ENCODE assay signal across 9 mouse cellular contexts in the genomic region with DNA sequence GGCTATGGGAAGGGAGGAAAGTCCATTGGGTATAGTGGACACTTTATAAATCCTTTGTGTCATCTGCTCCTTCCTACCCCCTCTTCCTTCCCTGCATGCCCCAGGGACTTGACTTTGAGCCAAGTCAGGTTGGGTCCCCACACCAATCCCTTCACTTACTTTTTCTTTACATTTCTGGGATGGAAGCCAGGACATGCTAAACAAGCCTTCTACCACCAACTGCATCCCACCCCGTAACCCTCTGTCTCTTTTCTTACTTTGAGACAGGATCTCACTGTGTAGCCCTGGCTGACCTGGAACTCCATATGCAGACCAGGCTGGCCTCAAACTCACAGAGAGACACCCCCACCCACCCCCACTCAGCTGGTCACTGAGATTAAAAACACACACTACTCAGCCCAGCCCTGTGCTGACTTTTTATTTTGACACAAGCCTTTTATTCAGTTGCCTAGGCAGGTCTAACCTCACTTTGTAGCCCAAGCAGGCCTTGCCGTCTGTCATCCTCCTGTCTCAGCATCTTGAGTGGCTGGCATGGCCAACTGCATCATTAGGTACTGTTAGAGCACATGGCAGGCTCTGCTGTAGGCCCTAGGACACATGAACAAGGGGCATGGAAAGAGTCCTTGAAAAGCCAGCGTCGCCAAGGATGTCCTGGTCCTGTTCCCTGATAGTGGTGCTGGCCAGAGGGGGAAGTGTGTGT. TPM values are rescaled to one million over a fixed set of nuclear protein-coding genes. Genes with fewer than 3 reads are reported as not detected.
DNase-seq lines count a peak whose midpoint lies in the region; ATAC-seq and TF ChIP-seq lines count a peak whose summit lies in the region.
"Had no signal": no experiment of that assay in that cellular context is flagged by ENCODE, and none has a peak within 500 bp of the region (broad histone marks: within the 10 kb centered on the region; RNA-seq: fewer than 3 reads in every experiment).

No protein-coding gene starts in this region.

- H3K36me3 ChIP-seq in heart, embryonic 11.5 days (ENCODE audit: control insufficient read depth, insufficient read depth, low read length): no peaks in the 10 kb centered on the region
- no peaks in the 10 kb centered on the region for H3K36me3 ChIP-seq in lung, embryonic 14.5 days (ENCODE audit: insufficient read depth)
- H3K36me3 ChIP-seq in hindbrain, embryonic 16.5 days (ENCODE audit: control insufficient read depth, insufficient read depth, low read length): no peaks in the 10 kb centered on the region
- H3K36me3 ChIP-seq in neural tube, embryonic 15.5 days: no peaks in the 10 kb centered on the region
- H3K36me3 ChIP-seq: midbrain, embryonic 12.5 days had no signal

- no peak for DNase-seq in heart, adult 18-20 months
- DNase-seq in lung, embryonic 14.5 days: peak; percentile 72
- no peak for DNase-seq in lung, postnatal 25 days (ENCODE audit: low spot score)
- DNase-seq in embryo, embryonic 10.5 days (ENCODE audit: low spot score): no peak
- no peak for DNase-seq in layer of hippocampus, adult 9-10 months (ENCODE audit: low spot score)

- H3K9me3 ChIP-seq in heart, embryonic 11.5 days (replicated peaks; ENCODE audit: control insufficient read depth, low read length): no peaks in the 10 kb centered on the region
- no peaks in the 10 kb centered on the region for H3K9me3 ChIP-seq in lung, embryonic 14.5 days (ENCODE audit: low read depth, low read length)
- no peaks in the 10 kb centered on the region for H3K9me3 ChIP-seq in hindbrain, embryonic 16.5 days (ENCODE audit: control insufficient read depth, low read length)
- H3K9me3 ChIP-seq in neural tube, embryonic 15.5 days (replicated peaks): no peaks in the 10 kb centered on the region
- H3K9me3 ChIP-seq: midbrain, embryonic 12.5 days had no signal

- H3K4me3 ChIP-seq in heart, embryonic 11.5 days (ENCODE audit: low read depth, low read length): no peak overlapping the region
- H3K4me3 ChIP-seq in lung, embryonic 14.5 days (ENCODE audit: low read depth, low read length): no peak overlapping the region
- no peak overlapping the region for H3K4me3 ChIP-seq in hindbrain, embryonic 16.5 days (ENCODE audit: low read length)
- H3K4me3 ChIP-seq in neural tube, embryonic 15.5 days (replicated peaks): no peak overlapping the region
- H3K4me3 ChIP-seq: midbrain, embryonic 12.5 days had no signal

- peak overlapping the region; percentile 74 for H3K27ac ChIP-seq in heart, embryonic 11.5 days (ENCODE audit: low read depth, low read length)
- H3K27ac ChIP-seq in lung, embryonic 14.5 days (ENCODE audit: low read depth): peak overlapping the region; percentile 89
- no peak overlapping the region for H3K27ac ChIP-seq in hindbrain, embryonic 16.5 days (ENCODE audit: low read depth, low read length)
- H3K27ac ChIP-seq in neural tube, embryonic 15.5 days (replicated peaks): peak overlapping the region; percentile 54
- H3K27ac ChIP-seq: midbrain, embryonic 12.5 days had no signal

- ATAC-seq in heart, embryonic 11.5 days (replicated peaks; ENCODE audit: insufficient number of reproducible peaks, low FRiP score, low TSS enrichment): no peak
- ATAC-seq in lung, embryonic 14.5 days (ENCODE audit: insufficient read depth): no peak
- peak; percentile 17 for ATAC-seq in hindbrain, embryonic 16.5 days
- ATAC-seq in neural tube, embryonic 15.5 days (ENCODE audit: low FRiP score): no peak

- no peaks in the 10 kb centered on the region for H3K27me3 ChIP-seq in heart, embryonic 11.5 days (ENCODE audit: control insufficient read depth, insufficient read depth, low read length)
- no peaks in the 10 kb centered on the region for H3K27me3 ChIP-seq in lung, embryonic 14.5 days (ENCODE audit: insufficient read depth, low read length)
- H3K27me3 ChIP-seq in hindbrain, embryonic 16.5 days (replicated peaks; ENCODE audit: control insufficient read depth, insufficient read depth, low read length): peaks cover 3% of the 10 kb centered on the region; the same call in 1 of the 2 replicates
- H3K27me3 ChIP-seq in neural tube, embryonic 15.5 days (replicated peaks): peaks cover 7% of the 10 kb centered on the region; the same call in 1 of the 2 replicates

- no peak overlapping the region for H3K9ac ChIP-seq in heart, embryonic 11.5 days (ENCODE audit: low read depth, low read length)
- no peak overlapping the region for H3K9ac ChIP-seq in lung, embryonic 14.5 days
- no peak overlapping the region for H3K9ac ChIP-seq in hindbrain, embryonic 16.5 days (ENCODE audit: low read depth, low read length)
- H3K9ac ChIP-seq in neural tube, embryonic 15.5 days (replicated peaks): no peak overlapping the region
- H3K9ac ChIP-seq: midbrain, embryonic 12.5 days had no signal

- no peak overlapping the region; the same call in 1 of the 2 replicates for H3K4me2 ChIP-seq in heart, embryonic 11.5 days
- H3K4me2 ChIP-seq in lung, embryonic 14.5 days: peak overlapping the region; percentile 13; the same call in 1 of the 2 replicates
- no peak overlapping the region for H3K4me2 ChIP-seq in hindbrain, embryonic 16.5 days (ENCODE audit: low read length)
- H3K4me2 ChIP-seq in neural tube, embryonic 15.5 days: no peak overlapping the region
- H3K4me2 ChIP-seq: midbrain, embryonic 12.5 days had no signal

- no peak for TF ChIP-seq CTCF in lung, embryonic 14.5 days (IDR thresholded peaks at IDR 0.05; ENCODE audit: low read depth)

- WGBS in heart, embryonic 11.5 days (ENCODE audit: insufficient replicate concordance): 79% methylated on average over 4 of the region's 4 CpGs
- WGBS in lung, embryonic 14.5 days: 51% methylated on average over 4 of the region's 4 CpGs
- 76% methylated on average over 4 of the region's 4 CpGs for whole genome bisulfite sequencing in hindbrain, embryonic 16.5 days
- 85% methylated on average over 4 of the region's 4 CpGs for WGBS in neural tube, embryonic 15.5 days

- H3K4me1 ChIP-seq in heart, embryonic 11.5 days (ENCODE audit: control insufficient read depth, insufficient read depth, low read length): peaks cover 47% of the 10 kb centered on the region
- H3K4me1 ChIP-seq in lung, embryonic 14.5 days (ENCODE audit: insufficient read depth): peaks cover 46% of the 10 kb centered on the region
- H3K4me1 ChIP-seq in hindbrain, embryonic 16.5 days (ENCODE audit: control insufficient read depth, insufficient read depth, low read depth, low read length): peaks cover 17% of the 10 kb centered on the region
- peaks cover 34% of the 10 kb centered on the region for H3K4me1 ChIP-seq in neural tube, embryonic 15.5 days

RNA-seq across cellular contexts. Expression of gene Ube2v1, which starts 38.2 kb away (rescaled TPM):
- 195 and 211 TPM in 2 replicates for polyA plus RNA-seq in heart, embryonic 11.5 days (2014; fragmentation: Nextera tagmentation; extraction: Ambion mirVana)
- 100 to 1,000 TPM; 119 to 126 TPM for total RNA-seq in heart, adult 18-20 months (2021)
- polyA plus RNA-seq in lung, embryonic 14.5 days (2014; fragmentation: Nextera tagmentation; extraction: Ambion mirVana): 275 and 293 TPM in 2 replicates
- 390 and 393 TPM in 2 replicates for polyA plus RNA-seq in hindbrain, embryonic 16.5 days (2015; fragmentation: Nextera tagmentation; extraction: Ambion mirVana)
- polyA plus RNA-seq in neural tube, embryonic 15.5 days (2015; fragmentation: Nextera tagmentation; extraction: Ambion mirVana): 351 and 371 TPM in 2 replicates

RNA-seq across cellular contexts. Expression of gene Snai1, which starts 55.7 kb away (rescaled TPM):
- 21.1 and 23.1 TPM in 2 replicates for polyA plus RNA-seq in heart, embryonic 11.5 days (2014; fragmentation: Nextera tagmentation; extraction: Ambion mirVana)
- total RNA-seq in heart, adult 18-20 months (2021): 1 to 10 TPM; 1.2 to 2.1 TPM
- polyA plus RNA-seq in lung, embryonic 14.5 days (2014; fragmentation: Nextera tagmentation; extraction: Ambion mirVana): 152 and 162 TPM in 2 replicates
- 4.5 and 8.4 TPM in 2 replicates for polyA plus RNA-seq in hindbrain, embryonic 16.5 days (2015; fragmentation: Nextera tagmentation; extraction: Ambion mirVana)
- polyA plus RNA-seq in neural tube, embryonic 15.5 days (2015; fragmentation: Nextera tagmentation; extraction: Ambion mirVana): 6.3 and 8.6 TPM in 2 replicates
